In genomic region chr8:121532381-121532780, GRCm38 (mm10) we compare ENCODE assay signal across 9 mouse cellular contexts. TPM values are rescaled to one million over a fixed set of nuclear protein-coding genes. Genes with fewer than 3 reads are reported as not detected.
DNase-seq lines count a peak whose midpoint lies in the region; ATAC-seq and TF ChIP-seq lines count a peak whose summit lies in the region.
"Had no signal": no experiment of that assay in that cellular context is flagged by ENCODE, and none has a peak within 500 bp of the region (broad histone marks: within the 10 kb centered on the region; RNA-seq: fewer than 3 reads in every experiment).

No protein-coding gene starts in this region.

- H3K27ac ChIP-seq in lung, embryonic 14.5 days (ENCODE audit: low read depth), result no peak overlapping the region
- no peak overlapping the region for H3K27ac ChIP-seq in midbrain, postnatal 0 days (ENCODE audit: low read depth, low read length)
- H3K27ac ChIP-seq: macrophage had no signal

- peaks cover 3% of the 10 kb centered on the region; the same call in 1 of the 2 replicates for H3K4me1 ChIP-seq in lung, embryonic 14.5 days (ENCODE audit: insufficient read depth)
- no peaks in the 10 kb centered on the region for H3K4me1 ChIP-seq in midbrain, postnatal 0 days (ENCODE audit: insufficient read depth, low read length)

- no peak overlapping the region for H3K4me3 ChIP-seq in lung, embryonic 14.5 days (ENCODE audit: low read depth, low read length)
- no peak overlapping the region for H3K4me3 ChIP-seq in midbrain, postnatal 0 days (ENCODE audit: low read depth, low read length)

- H3K4me2 ChIP-seq in lung, embryonic 14.5 days, result no peak overlapping the region
- H3K4me2 ChIP-seq in midbrain, postnatal 0 days (ENCODE audit: low read depth, low read length, poor library complexity, severe bottlenecking), result no peak overlapping the region

- no peak for ATAC-seq in lung, embryonic 14.5 days (ENCODE audit: insufficient read depth)
- no peak for ATAC-seq in midbrain, postnatal 0 days (ENCODE audit: low FRiP score)

- DNase-seq in embryo, embryonic 10.5 days (ENCODE audit: low spot score), result peak; percentile 75
- DNase-seq in embryo, embryonic 10 days (ENCODE audit: low spot score), result no peak
- peak; percentile 73 for DNase-seq in lung, embryonic 14.5 days
- no peak for DNase-seq in lung, postnatal 25 days (ENCODE audit: low spot score)
- peak; percentile 32 for DNase-seq in embryo, embryonic 11.5 days (ENCODE audit: low read depth, low spot score)
- DNase-seq in midbrain, postnatal 0 days (ENCODE audit: low spot score), result no peak
- no peak for DNase-seq in right cerebral cortex, postnatal 14 days
- no peak for DNase-seq in frontal cortex, postnatal 14 days (ENCODE audit: low spot score in 2 of 2)

- H3K27me3 ChIP-seq in lung, embryonic 14.5 days (ENCODE audit: insufficient read depth, low read length), result no peaks in the 10 kb centered on the region
- no peaks in the 10 kb centered on the region for H3K27me3 ChIP-seq in midbrain, postnatal 0 days (ENCODE audit: insufficient read depth, low read length)

- H3K9ac ChIP-seq in lung, embryonic 14.5 days, result no peak overlapping the region
- H3K9ac ChIP-seq in midbrain, postnatal 0 days (replicated peaks; ENCODE audit: low read length, poor library complexity, severe bottlenecking), result no peak overlapping the region

- peak; percentile 73 for TF ChIP-seq CTCF in lung, embryonic 14.5 days (IDR thresholded peaks at IDR 0.05; ENCODE audit: low read depth)
- TF ChIP-seq CTCF in midbrain, postnatal 0 days (IDR thresholded peaks at IDR 0.05), result peak; percentile 57

- no peaks in the 10 kb centered on the region for H3K9me3 ChIP-seq in lung, embryonic 14.5 days (ENCODE audit: low read depth, low read length)
- H3K9me3 ChIP-seq in midbrain, postnatal 0 days (ENCODE audit: low read length), result no peaks in the 10 kb centered on the region

- no peaks in the 10 kb centered on the region for H3K36me3 ChIP-seq in lung, embryonic 14.5 days (ENCODE audit: insufficient read depth)
- H3K36me3 ChIP-seq in midbrain, postnatal 0 days (ENCODE audit: insufficient read depth, low read length), result no peaks in the 10 kb centered on the region

- WGBS in lung, embryonic 14.5 days, result 45% methylated on average over 5 of the region's 5 CpGs
- WGBS in midbrain, postnatal 0 days, result 57% methylated on average over 5 of the region's 5 CpGs

RNA-seq across cellular contexts. Expression of gene 1700018B08Rik, which starts 11.7 kb away (rescaled TPM):
- not detected in 2 replicates for polyA plus RNA-seq in lung, embryonic 14.5 days (2014; fragmentation: Nextera tagmentation; extraction: Ambion mirVana)
- total RNA-seq in midbrain, postnatal 0 days (2014; rRNA removed), result not detected in 2 replicates
- not detected in 2 replicates for polyA plus RNA-seq in midbrain, postnatal 0 days (2015; fragmentation: Nextera tagmentation; extraction: Ambion mirVana)
- polyA plus RNA-seq: macrophage had no signal

RNA-seq across cellular contexts. Expression of gene Fbxo31, which starts 46.2 kb away (rescaled TPM):
- polyA plus RNA-seq in lung, embryonic 14.5 days (2014; fragmentation: Nextera tagmentation; extraction: Ambion mirVana), result 17.5 and 18.4 TPM in 2 replicates
- 62.1 and 68.9 TPM in 2 replicates for total RNA-seq in midbrain, postnatal 0 days (2014; rRNA removed)
- polyA plus RNA-seq in midbrain, postnatal 0 days (2015; fragmentation: Nextera tagmentation; extraction: Ambion mirVana), result 36.3 and 37.3 TPM in 2 replicates

RNA-seq across cellular contexts. Expression of gene Map1lc3b, which starts 57.8 kb away (rescaled TPM):
- 198 and 202 TPM in 2 replicates for polyA plus RNA-seq in lung, embryonic 14.5 days (2014; fragmentation: Nextera tagmentation; extraction: Ambion mirVana)
- total RNA-seq in midbrain, postnatal 0 days (2014; rRNA removed), result 264 and 279 TPM in 2 replicates
- 343 and 373 TPM in 2 replicates for polyA plus RNA-seq in midbrain, postnatal 0 days (2015; fragmentation: Nextera tagmentation; extraction: Ambion mirVana)

Comparison
In these comparisons a context has a peak if more than half of its experiments do, and no peak if none do; other contexts are left out.
1. DNase-seq: peak in embryo, embryonic 10.5 days (single experiment), lung, embryonic 14.5 days (single experiment) and embryo, embryonic 11.5 days (single experiment); none in embryo, embryonic 10 days (single experiment), lung, postnatal 25 days (single experiment), midbrain, postnatal 0 days (single experiment), right cerebral cortex, postnatal 14 days (single experiment) and frontal cortex, postnatal 14 days (0 of 2).